Mouse (Mus musculus): Measurements from ENCODE around the gene Gm49318. TPM values are rescaled to one million over a fixed set of nuclear protein-coding genes. Genes with fewer than 3 reads are reported as not detected.

Gm49318 gene
- polyA plus RNA-seq, 1 experiment: 0.21 TPM

GRCm38 (mm10) chr9:22057031-22057517 lies 14.0 kb downstream of the Gm49318 start:
- H3K4me3 ChIP-seq (ENCODE audit: insufficient read depth, low read length): no peak overlapping the region
- TF ChIP-seq POLR2A (IDR thresholded peaks at IDR 0.05; ENCODE audit: extremely low read depth, insufficient read depth, low read length): no peak
- no peak for TF ChIP-seq CTCF (IDR thresholded peaks at IDR 0.05; ENCODE audit: extremely low read depth, insufficient read depth, low read length)
- no peak overlapping the region for H3K27ac ChIP-seq (ENCODE audit: insufficient read depth, low read length)
- H3K4me1 ChIP-seq (ENCODE audit: control insufficient read depth, insufficient read depth, low read length): 0 out of 2 replicates have a peak, but pooled peaks cover 2% of the 10 kb centered on the region

- TF ChIP-seq CTCF (IDR thresholded peaks at IDR 0.05; ENCODE audit: extremely low read depth, insufficient read depth, low read length) (no peak), POLR2A (IDR thresholded peaks at IDR 0.05; ENCODE audit: extremely low read depth, insufficient read depth, low read length) (no peak)
- Histone ChIP-seq H3K4me3 (ENCODE audit: insufficient read depth, low read length) (no peak overlapping the region), H3K4me1 (ENCODE audit: control insufficient read depth, insufficient read depth, low read length) (no peaks in the 10 kb centered on the region), H3K27ac (ENCODE audit: insufficient read depth, low read length) (no peak overlapping the region)
These were observed 14.7 kb downstream of the Gm49318 start for GRCm38 (mm10) chr9:22056303-22056910.

- Histone ChIP-seq H3K27ac (ENCODE audit: insufficient read depth, low read length) (no peak overlapping the region), H3K4me3 (ENCODE audit: insufficient read depth, low read length) (no peak overlapping the region), H3K4me1 (ENCODE audit: control insufficient read depth, insufficient read depth, low read length) (no peaks in the 10 kb centered on the region)
- TF ChIP-seq CTCF (IDR thresholded peaks at IDR 0.05; ENCODE audit: extremely low read depth, insufficient read depth, low read length): no peak
- TF ChIP-seq POLR2A (IDR thresholded peaks at IDR 0.05; ENCODE audit: extremely low read depth, insufficient read depth, low read length): no peak
These were observed 15.3 kb downstream of the Gm49318 start for GRCm38 (mm10) chr9:22055713-22056112.

GRCm38 (mm10) chr9:22054411-22055076 lies 16.5 kb downstream of the Gm49318 start:
- TF ChIP-seq CTCF (IDR thresholded peaks at IDR 0.05; ENCODE audit: extremely low read depth, insufficient read depth, low read length) (peak; percentile 55), POLR2A (IDR thresholded peaks at IDR 0.05; ENCODE audit: extremely low read depth, insufficient read depth, low read length) (no peak; the same call in 1 of the 2 replicates)

GRCm38 (mm10) chr9:22053657-22054056 lies 17.4 kb downstream of the Gm49318 start:
- peaks cover 3% of the 10 kb centered on the region; the same call in 1 of the 2 replicates for H3K4me1 ChIP-seq (ENCODE audit: control insufficient read depth, insufficient read depth, low read length)
- H3K27ac ChIP-seq (ENCODE audit: insufficient read depth, low read length): no peak overlapping the region
- H3K4me3 ChIP-seq (ENCODE audit: insufficient read depth, low read length): no peak overlapping the region
- TF ChIP-seq POLR2A (IDR thresholded peaks at IDR 0.05; ENCODE audit: extremely low read depth, insufficient read depth, low read length) (no peak), CTCF (IDR thresholded peaks at IDR 0.05; ENCODE audit: extremely low read depth, insufficient read depth, low read length) (no peak)

More at GRCm38 (mm10) chr9:22054411-22055076, 16.5 kb downstream of the Gm49318 start:
- no peak overlapping the region for H3K27ac ChIP-seq (ENCODE audit: insufficient read depth, low read length)
- no peak overlapping the region; the same call in 1 of the 2 replicates for H3K4me3 ChIP-seq (ENCODE audit: insufficient read depth, low read length)
- no peaks in the 10 kb centered on the region for H3K4me1 ChIP-seq (ENCODE audit: control insufficient read depth, insufficient read depth, low read length)

- peaks cover 7% of the 10 kb centered on the region; the same call in 1 of the 2 replicates for H3K4me1 ChIP-seq (ENCODE audit: control insufficient read depth, insufficient read depth, low read length)
- TF ChIP-seq CTCF (IDR thresholded peaks at IDR 0.05; ENCODE audit: extremely low read depth, insufficient read depth, low read length): no peak
- peak; percentile 90 for TF ChIP-seq POLR2A (IDR thresholded peaks at IDR 0.05; ENCODE audit: extremely low read depth, insufficient read depth, low read length)
- H3K27ac ChIP-seq (ENCODE audit: insufficient read depth, low read length): peak within 1 kb of the TSS; percentile 88
- H3K4me3 ChIP-seq (ENCODE audit: insufficient read depth, low read length): peak within 1 kb of the TSS; percentile 84
These were observed 19.2 kb downstream of the Gm49318 start, which contains the start of gene Elavl3 for GRCm38 (mm10) chr9:22051958-22052254. Elavl3 (minus strand) TSS chr9:22052023.

- H3K4me1 ChIP-seq (ENCODE audit: control insufficient read depth, insufficient read depth, low read length): peaks cover 7% of the 10 kb centered on the region; the same call in 1 of the 2 replicates
- TF ChIP-seq CTCF (IDR thresholded peaks at IDR 0.05; ENCODE audit: extremely low read depth, insufficient read depth, low read length) (no peak), POLR2A (IDR thresholded peaks at IDR 0.05; ENCODE audit: extremely low read depth, insufficient read depth, low read length) (no peak)
- H3K4me3 ChIP-seq (ENCODE audit: insufficient read depth, low read length): peak overlapping the region; percentile 84
- H3K27ac ChIP-seq (ENCODE audit: insufficient read depth, low read length): peak overlapping the region; percentile 88
These were observed 19.7 kb downstream of the Gm49318 start for GRCm38 (mm10) chr9:22051161-22051957.

- Histone ChIP-seq H3K4me1 (ENCODE audit: control insufficient read depth, insufficient read depth, low read length) (peaks cover 7% of the 10 kb centered on the region; the same call in 1 of the 2 replicates), H3K4me3 (ENCODE audit: insufficient read depth, low read length) (peak overlapping the region; percentile 84), H3K27ac (ENCODE audit: insufficient read depth, low read length) (no peak overlapping the region)
- no peak for TF ChIP-seq CTCF (IDR thresholded peaks at IDR 0.05; ENCODE audit: extremely low read depth, insufficient read depth, low read length)
These were observed 20.6 kb downstream of the Gm49318 start for GRCm38 (mm10) chr9:22050351-22050889.

- TF ChIP-seq POLR2A (IDR thresholded peaks at IDR 0.05; ENCODE audit: extremely low read depth, insufficient read depth, low read length) (no peak), CTCF (IDR thresholded peaks at IDR 0.05; ENCODE audit: extremely low read depth, insufficient read depth, low read length) (no peak)
These were observed 21.3 kb downstream of the Gm49318 start for GRCm38 (mm10) chr9:22049721-22050270.

More at GRCm38 (mm10) chr9:22049721-22050270, 21.3 kb downstream of the Gm49318 start:
- no peak overlapping the region for H3K27ac ChIP-seq (ENCODE audit: insufficient read depth, low read length)
- H3K4me1 ChIP-seq (ENCODE audit: control insufficient read depth, insufficient read depth, low read length): peaks cover 7% of the 10 kb centered on the region; the same call in 1 of the 2 replicates
- H3K4me3 ChIP-seq (ENCODE audit: insufficient read depth, low read length): peak overlapping the region; percentile 84

All from cortical plate, adult 2 months (tissue).